Mouse (Mus musculus) kidney, postnatal 36 days (tissue): ENCODE measurements at regions not wholly inside any gene's neighbourhood (a gene's known extent, or its start where the extent isn't known, plus 50 kb on each side); places are given as distances from the start of the nearest gene placed in this dataset.

Experiments used
- DNase-seq, 2 experiments: peaks; one replicate each; pipeline ENCODE4 v3.0.0; 2021 to 2022; ENCODE audit warnings: mixed read lengths in 2 of 2

- DNase-seq, result no peak
Measured at GRCm38 (mm10) chr8:115544067-115544466, 163.5 kb downstream of the Maf start.

GRCm38 (mm10) chr8:115542935-115543334 lies 164.7 kb downstream of the Maf start:
- no peak for DNase-seq

- peak; percentile 18 to 25 for DNase-seq
Measured at GRCm38 (mm10) chr8:115539600-115539999, 168.0 kb downstream of the Maf start.

GRCm38 (mm10) chr8:115538236-115538635 lies 169.4 kb downstream of the Maf start:
- DNase-seq, result no peak

GRCm38 (mm10) chr8:115537761-115538160 lies 169.8 kb downstream of the Maf start:
- DNase-seq, result no peak

- peak; percentile 9 to 14 for DNase-seq
Measured at GRCm38 (mm10) chr8:115536554-115537346, 170.8 kb downstream of the Maf start.

- peak in 1 of 2 experiments; percentile 11 for DNase-seq
Measured at GRCm38 (mm10) chr8:115536001-115536400, 171.6 kb downstream of the Maf start.

- no peak for DNase-seq
Measured at GRCm38 (mm10) chr8:115534030-115534429, 173.6 kb downstream of the Maf start.

- DNase-seq, result no peak
Measured at GRCm38 (mm10) chr8:115531343-115531742, 176.3 kb downstream of the Maf start.

GRCm38 (mm10) chr8:115529568-115530342 lies 177.8 kb downstream of the Maf start:
- DNase-seq, result peak; percentile 42 to 43

GRCm38 (mm10) chr8:115528879-115529278 lies 178.7 kb downstream of the Maf start:
- DNase-seq, result no peak

GRCm38 (mm10) chr8:115525149-115525548 lies 182.4 kb downstream of the Maf start:
- no peak for DNase-seq

- no peak for DNase-seq
Measured at GRCm38 (mm10) chr8:115524713-115525112, 182.9 kb downstream of the Maf start.

GRCm38 (mm10) chr8:115522527-115522926 lies 185.1 kb downstream of the Maf start:
- peak in 1 of 2 experiments; percentile 22 for DNase-seq

- no peak for DNase-seq
Measured at GRCm38 (mm10) chr8:115515647-115516046, 191.9 kb downstream of the Maf start.

GRCm38 (mm10) chr8:115514485-115514884 lies 193.1 kb downstream of the Maf start:
- DNase-seq, result no peak

GRCm38 (mm10) chr8:115507180-115507579 lies 200.4 kb downstream of the Maf start:
- no peak for DNase-seq

- DNase-seq, result no peak
Measured at GRCm38 (mm10) chr8:115506741-115507140, 200.9 kb downstream of the Maf start.

GRCm38 (mm10) chr8:115496016-115496415 lies 211.6 kb downstream of the Maf start:
- DNase-seq, result no peak

GRCm38 (mm10) chr8:115494353-115494752 lies 213.2 kb downstream of the Maf start:
- no peak for DNase-seq

GRCm38 (mm10) chr8:115486904-115487303 lies 220.7 kb downstream of the Maf start:
- DNase-seq, result no peak

- no peak for DNase-seq
Measured at GRCm38 (mm10) chr8:115481136-115481535, 226.5 kb downstream of the Maf start.

- DNase-seq, result no peak
Measured at GRCm38 (mm10) chr8:115478406-115479060, 229.1 kb downstream of the Maf start.
